Mouse (Mus musculus) A20 (cell line): ENCODE measurements at regions not wholly inside any gene's neighbourhood (a gene's known extent, or its start where the extent isn't known, plus 50 kb on each side); places are given as distances from the start of the nearest gene placed in this dataset.

Experiments
- DNase-seq: peaks from one replicate; pipeline ENCODE4 v3.0.0-alpha.2; 2011; ENCODE audit warnings: low read depth, low spot score

DNA sequence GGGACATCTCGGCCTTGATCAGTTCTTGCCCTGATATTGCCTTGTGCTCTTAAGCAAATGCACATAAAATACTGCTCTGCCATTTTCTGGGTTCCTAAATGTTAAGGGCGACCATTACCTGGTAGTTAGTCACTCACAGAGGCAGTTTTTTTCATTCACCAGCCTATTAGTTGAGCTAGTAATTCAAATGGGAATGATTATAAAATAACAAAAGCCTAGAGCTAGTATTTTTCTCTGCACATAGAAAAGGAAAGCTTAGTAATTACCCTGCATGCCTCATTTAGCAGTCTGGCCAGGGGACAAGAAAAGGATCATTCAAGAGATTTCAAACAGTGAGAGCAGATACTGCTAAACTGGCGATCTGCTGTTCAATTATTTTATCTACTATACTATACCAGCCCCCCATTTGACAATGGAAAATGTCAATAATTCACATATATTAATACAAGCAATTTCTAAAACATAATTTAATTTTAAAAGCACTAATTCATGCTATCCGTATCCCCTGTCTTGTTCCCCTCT lies 645.1 kb downstream of the Pdha2 start:
- no peak for DNase-seq

DNA sequence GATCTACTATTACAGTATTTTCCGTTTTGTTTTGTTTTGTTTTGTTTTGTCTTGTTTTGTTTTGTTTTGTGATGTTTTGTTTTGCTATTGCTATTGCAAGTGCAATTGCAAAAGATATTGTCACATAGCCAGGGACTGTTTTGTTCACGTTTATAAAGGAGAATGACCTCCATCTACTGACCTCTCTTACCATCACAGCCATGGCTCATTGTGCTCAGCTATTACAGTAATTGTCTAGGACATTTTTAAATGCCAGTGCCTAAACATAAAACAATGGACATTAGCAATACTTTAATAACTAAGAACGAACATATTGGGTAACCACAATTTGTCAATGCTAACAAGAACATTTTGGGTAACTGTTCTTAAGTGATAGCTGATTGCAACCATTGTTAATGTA lies 657.4 kb downstream of the Pdha2 start:
- DNase-seq: no peak

DNA sequence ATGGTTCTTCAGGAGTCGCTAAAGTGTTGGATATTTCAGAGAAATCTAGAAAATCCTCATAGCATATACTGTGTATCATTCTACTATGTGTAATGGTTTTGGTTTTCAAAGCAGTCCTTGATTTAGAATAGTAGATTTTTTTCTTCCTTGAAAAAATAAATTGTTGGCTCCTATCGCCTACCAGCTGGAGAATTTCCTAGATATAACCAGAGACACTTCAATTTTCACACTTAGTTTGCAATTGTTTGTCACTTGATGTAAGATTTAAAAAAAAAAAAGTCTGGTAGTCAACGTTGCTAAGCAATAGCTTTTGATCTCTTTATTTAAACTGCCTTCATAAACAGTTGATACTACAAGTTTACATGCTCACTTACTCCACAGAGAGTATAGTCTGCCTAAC lies 663.7 kb downstream of the Pdha2 start:
- DNase-seq: no peak

GRCm38 (mm10) chr3:140531747-140532502 lies 680.2 kb downstream of the Pdha2 start:
- DNase-seq: peak; percentile 4

DNA sequence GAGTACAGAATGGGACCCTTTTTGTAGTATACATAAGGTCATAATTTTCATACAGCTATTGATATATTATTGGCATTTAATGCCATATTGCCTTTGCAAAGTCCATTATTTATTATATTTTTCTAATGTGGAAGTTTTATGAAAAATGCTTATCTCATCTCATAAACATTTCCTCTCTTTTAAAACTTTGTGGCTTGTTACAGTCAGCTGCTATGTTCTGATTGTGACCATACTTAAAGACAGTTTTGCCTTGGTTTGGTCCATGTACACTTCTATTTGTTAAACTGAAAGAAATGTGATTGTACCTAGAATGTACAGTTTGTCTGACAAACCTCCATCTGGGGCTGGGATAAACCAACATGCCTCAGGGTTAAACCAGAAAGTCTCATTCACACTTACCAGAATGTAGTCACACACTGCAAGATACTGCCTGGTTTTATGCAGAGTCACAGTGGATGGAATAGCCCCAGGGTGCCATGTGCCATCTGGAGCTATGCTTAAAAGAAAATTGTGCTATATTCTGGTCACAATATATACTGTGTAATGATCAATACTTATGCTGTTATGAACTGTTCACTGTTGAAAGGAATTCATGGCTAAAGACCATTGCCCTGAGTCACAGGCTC lies 690.4 kb downstream of the Pdha2 start:
- no peak for DNase-seq

DNA sequence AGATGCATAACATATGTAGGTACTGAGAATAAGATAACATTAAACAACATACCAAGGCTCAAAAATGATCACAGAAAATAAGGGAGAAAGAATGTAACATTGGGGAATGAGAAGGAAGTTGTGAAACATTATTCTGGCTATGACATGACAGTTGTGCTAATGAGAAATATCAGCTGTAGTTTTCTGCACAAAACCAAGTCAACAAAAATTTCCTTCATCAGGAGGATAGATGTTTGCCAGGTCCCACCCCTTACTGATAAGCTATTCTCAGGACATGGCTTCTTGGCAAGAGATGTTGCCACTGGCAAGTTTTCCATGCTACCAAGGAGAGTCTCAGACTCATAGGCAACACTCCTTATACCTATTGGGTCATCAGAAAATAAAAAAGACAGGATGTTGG lies 701.3 kb downstream of the Pdha2 start:
- no peak for DNase-seq

DNA sequence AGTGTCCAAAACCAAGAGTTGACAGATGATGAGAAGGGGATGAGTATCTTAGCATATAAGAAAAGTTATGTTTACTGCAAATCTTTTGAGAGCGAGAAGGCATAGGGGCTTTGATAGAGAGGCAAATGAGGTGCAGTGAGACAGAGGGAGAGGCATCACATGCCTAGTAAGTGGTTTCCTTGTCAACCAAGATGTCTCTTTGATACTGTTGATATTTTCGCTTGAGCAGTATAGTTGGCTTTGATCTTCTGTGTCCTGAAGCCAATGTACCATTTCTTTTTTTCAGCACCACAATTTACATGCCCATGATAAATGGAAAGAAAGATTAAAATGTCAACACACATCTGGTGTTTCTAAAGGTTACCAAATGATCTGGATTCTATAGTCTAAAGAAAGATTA lies 702.1 kb downstream of the Pdha2 start:
- DNase-seq: no peak

DNA sequence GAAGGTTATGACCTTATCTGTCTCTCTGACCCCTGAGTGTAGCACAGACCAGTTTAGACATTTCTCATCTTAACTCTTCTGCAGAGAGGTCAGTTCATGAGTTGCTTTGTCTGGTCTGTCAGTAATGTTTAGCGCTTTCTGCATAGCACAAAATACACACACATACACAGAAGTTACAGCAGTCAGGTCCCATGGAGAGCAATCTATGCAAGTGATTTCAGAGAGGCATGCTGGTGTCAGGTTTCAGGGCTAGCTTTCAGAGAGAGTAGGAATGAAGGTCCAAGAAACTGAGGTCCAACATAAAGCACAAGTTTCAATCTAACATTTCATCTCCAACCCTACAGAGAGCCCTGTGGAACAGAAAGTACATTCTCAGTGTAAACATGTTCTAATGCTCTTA lies 718.0 kb downstream of the Pdha2 start:
- no peak for DNase-seq

GRCm38 (mm10) chr3:140477670-140478208 lies 734.4 kb downstream of the Pdha2 start:
- no peak for DNase-seq

- no peak for DNase-seq
These were observed 735.6 kb downstream of the Pdha2 start for GRCm38 (mm10) chr3:140476534-140476933.

- no peak for DNase-seq
These were observed 759.6 kb downstream of the Pdha2 start for GRCm38 (mm10) chr3:140452513-140452912.

GRCm38 (mm10) chr3:140451148-140451547 lies 761.0 kb downstream of the Pdha2 start:
- DNase-seq: no peak

DNA sequence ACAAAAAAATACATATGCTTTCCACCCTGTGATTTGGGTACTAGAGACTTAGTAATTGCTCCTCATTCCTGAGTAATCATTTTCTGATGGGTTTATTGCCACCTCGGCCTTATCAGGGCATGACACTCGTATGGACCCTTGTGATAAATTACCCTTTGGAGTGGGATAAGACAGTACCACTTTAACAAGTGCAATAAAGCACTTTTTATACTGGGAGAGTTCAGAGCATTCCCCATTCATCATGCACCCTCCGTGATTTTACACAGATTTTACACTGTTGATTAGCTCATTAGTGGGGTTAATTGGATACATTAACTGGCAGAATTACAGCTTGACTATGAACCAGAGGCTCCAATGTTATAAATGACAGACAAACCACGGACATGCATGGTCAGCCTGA lies 802.9 kb downstream of the Pdha2 start:
- DNase-seq: no peak
